Mouse (Mus musculus): ENCODE results near the gene P3h1. TPM values are rescaled to one million over a fixed set of nuclear protein-coding genes. Genes with fewer than 3 reads are reported as not detected.
A peak's percentile ranks its signal among the peaks of the same experiment; 100 is the strongest.

The P3h1 gene
- total and polyA plus RNA-seq, 3 experiments: 10.5 to 14.5 (median 10.8) TPM

DNA sequence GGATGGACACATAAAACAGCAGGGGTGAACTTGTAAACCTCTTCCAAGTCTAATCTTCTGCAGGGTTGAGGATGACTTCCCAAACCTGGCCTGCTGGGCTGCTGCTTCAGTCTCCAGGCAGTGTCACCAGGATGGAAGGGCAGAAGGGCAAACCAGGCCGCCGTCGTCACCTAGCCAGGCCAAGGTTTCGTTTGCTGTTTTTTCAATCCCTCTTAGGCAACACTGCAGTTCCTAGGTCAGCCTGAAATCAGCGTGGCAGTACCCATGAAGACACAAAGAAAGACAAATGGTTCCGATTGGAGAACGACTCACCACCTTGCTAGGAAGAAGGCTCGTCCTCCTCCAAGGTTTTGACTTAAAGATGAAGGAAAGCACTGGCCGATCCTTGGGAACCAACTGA, 7.0 kb upstream of the P3h1 start:
- H3K9ac ChIP-seq (ENCODE audit: low read depth, low read length): no peak overlapping the region
- TF ChIP-seq CTCF (IDR thresholded peaks at IDR 0.05) (no peak), EP300 (IDR thresholded peaks at IDR 0.05; ENCODE audit: insufficient read depth, low read depth, low read length) (no peak), POLR2A (IDR thresholded peaks at IDR 0.05; ENCODE audit: insufficient read depth, low read depth, low read length) (no peak)
- no peaks in the 10 kb centered on the region for H3K4me1 ChIP-seq (ENCODE audit: control insufficient read depth, insufficient read depth, low read length)
- no peak for DNase-seq
- intact Hi-C loops (cut with DNase I): no loop called here
- H3K4me3 ChIP-seq: no peak overlapping the region
- no peaks in the 10 kb centered on the region for H3K27me3 ChIP-seq (ENCODE audit: control insufficient read depth, insufficient read depth, low read length)
- WGBS: 91% methylated on average over 9 of the region's 9 CpGs
- H3K36me3 ChIP-seq (ENCODE audit: control insufficient read depth, insufficient read depth, low read length): no peaks in the 10 kb centered on the region
- no peaks in the 10 kb centered on the region for H3K79me2 ChIP-seq (replicated peaks; ENCODE audit: control insufficient read depth, insufficient read depth, low read length)
- no peak overlapping the region for H3K27ac ChIP-seq

DNA sequence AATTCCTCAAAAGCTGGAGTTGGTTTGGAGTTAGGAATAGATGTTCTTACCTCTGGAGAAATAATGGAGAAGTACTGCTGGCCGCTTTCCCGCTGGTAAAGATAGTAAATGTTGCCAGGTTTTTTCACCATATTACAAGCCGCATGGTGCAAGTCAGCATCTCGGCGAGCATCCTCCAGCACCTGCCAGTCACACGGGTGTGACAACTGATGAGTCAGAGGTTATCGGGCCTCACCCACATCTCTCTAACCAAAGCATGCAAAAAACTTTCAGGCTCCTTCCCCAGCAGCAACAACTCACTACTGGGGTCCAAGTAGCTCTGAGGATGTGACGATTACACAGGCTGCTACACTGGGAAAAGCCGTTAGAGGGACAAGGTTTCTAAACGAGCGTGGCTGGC, 6.0 kb upstream of the P3h1 start:
- Histone ChIP-seq H3K4me1 (ENCODE audit: control insufficient read depth, insufficient read depth, low read length) (no peaks in the 10 kb centered on the region), H3K36me3 (ENCODE audit: control insufficient read depth, insufficient read depth, low read length) (no peaks in the 10 kb centered on the region), H3K4me3 (no peak overlapping the region), H3K27me3 (ENCODE audit: control insufficient read depth, insufficient read depth, low read length) (no peaks in the 10 kb centered on the region), H3K27ac (no peak overlapping the region), H3K9ac (ENCODE audit: low read depth, low read length) (no peak overlapping the region), H3K79me2 (replicated peaks; ENCODE audit: control insufficient read depth, insufficient read depth, low read length) (no peaks in the 10 kb centered on the region)
- no peak for TF ChIP-seq POLR2A (IDR thresholded peaks at IDR 0.05; ENCODE audit: insufficient read depth, low read depth, low read length)
- no peak for TF ChIP-seq EP300 (IDR thresholded peaks at IDR 0.05; ENCODE audit: insufficient read depth, low read depth, low read length)
- no peak for TF ChIP-seq CTCF (IDR thresholded peaks at IDR 0.05)
- 91% methylated on average over 11 of the region's 11 CpGs for WGBS
- intact Hi-C loops (cut with DNase I): no loop called here
- no peak for DNase-seq

DNA sequence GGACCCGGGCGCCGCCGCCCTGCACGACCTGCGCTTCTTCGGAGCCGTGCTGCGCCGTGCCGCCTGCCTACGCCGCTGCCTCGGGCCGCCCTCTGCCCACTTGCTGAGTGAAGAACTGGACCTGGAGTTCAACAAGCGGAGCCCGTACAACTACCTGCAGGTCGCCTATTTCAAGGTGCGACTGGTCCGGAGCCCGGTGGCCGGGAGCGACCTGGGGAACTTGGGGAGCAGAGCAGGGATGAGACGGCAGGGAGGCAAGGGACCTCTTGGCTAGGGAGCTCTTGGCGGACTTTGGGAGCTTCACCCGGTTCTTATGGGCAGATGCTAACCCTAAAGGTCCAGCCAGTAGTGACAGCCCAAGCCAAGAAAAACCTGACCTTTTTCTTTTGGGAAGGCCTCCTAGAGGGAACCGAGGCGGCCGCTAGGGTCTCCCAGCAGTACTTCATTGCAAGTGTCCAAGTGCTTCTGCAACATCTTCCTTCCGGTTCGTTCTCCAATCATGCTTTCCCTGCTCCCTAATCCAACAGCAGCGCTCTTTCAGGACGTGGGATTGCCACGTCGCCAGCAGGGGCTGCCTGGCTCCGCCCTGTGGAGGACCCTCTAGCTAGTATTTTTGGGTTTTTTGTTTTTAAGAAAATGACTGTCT, 664 bp downstream of the P3h1 start:
- DNase-seq: peak; percentile 53 to 62
- whole genome bisulfite sequencing: 1% methylated on average over 36 of the region's 36 CpGs
- H3K9ac ChIP-seq (ENCODE audit: low read depth, low read length): peak overlapping the region; percentile 95
- H3K4me3 ChIP-seq: peak overlapping the region; percentile 98
- H3K27ac ChIP-seq: peak overlapping the region; percentile 77
- H3K36me3 ChIP-seq (ENCODE audit: control insufficient read depth, insufficient read depth, low read length): no peaks in the 10 kb centered on the region
- peaks cover 1% of the 10 kb centered on the region; the same call in 1 of the 2 replicates for H3K4me1 ChIP-seq (ENCODE audit: control insufficient read depth, insufficient read depth, low read length)
- no peaks in the 10 kb centered on the region for H3K27me3 ChIP-seq (ENCODE audit: control insufficient read depth, insufficient read depth, low read length)
- peaks cover 1% of the 10 kb centered on the region; the same call in 1 of the 2 replicates for H3K79me2 ChIP-seq (replicated peaks; ENCODE audit: control insufficient read depth, insufficient read depth, low read length)
- TF ChIP-seq POLR2A (IDR thresholded peaks at IDR 0.05; ENCODE audit: insufficient read depth, low read depth, low read length): 0 out of 2 replicates have a peak, but pooled peaks have one; percentile 39
- TF ChIP-seq CTCF (IDR thresholded peaks at IDR 0.05): peak; percentile 43
- no peak for TF ChIP-seq EP300 (IDR thresholded peaks at IDR 0.05; ENCODE audit: insufficient read depth, low read depth, low read length)
- intact Hi-C loops (cut with DNase I): no loop called here

DNA sequence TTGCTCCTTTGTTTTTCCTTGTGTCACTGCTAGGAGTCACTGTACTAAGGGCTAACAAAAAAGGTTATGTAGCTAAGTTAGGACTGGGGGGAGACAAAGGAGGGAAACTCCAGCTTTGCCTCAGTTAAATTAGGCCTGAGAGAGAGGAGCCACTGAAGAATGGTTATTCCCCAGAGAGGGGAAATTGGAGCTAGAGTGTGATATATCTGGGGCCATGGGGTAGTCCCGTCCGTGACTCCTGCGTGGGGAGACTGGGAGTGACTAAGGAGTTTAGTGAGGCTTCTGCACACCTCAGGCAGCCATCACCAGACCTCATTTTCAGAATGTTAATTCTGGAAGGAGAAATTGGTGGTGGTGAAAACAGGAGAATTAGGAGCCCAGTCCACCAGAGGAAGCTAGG, 1.6 kb downstream of the P3h1 start:
- no peak overlapping the region for H3K9ac ChIP-seq (ENCODE audit: low read depth, low read length)
- 68% methylated on average over 3 of the region's 3 CpGs for WGBS

DNA sequence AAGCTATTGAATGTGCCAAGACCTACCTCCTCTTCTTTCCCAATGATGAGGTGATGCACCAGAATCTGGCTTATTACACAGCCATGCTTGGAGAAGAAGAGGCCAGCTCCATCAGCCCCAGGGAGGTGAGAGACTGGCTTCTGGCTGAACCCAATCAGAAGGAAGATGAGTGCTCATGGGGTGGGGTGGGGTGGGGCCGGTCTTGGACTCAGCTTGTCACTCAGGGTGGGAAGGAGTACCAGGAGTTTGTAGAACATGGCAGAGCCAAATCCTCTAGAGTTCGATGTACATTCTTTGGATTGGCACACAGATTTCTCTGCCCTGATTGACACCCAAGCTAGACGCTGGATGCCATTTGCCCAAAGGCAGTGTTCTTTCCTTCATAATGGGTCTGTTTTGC, 5.9 kb downstream of the P3h1 start:
- Histone ChIP-seq H3K79me2 (replicated peaks; ENCODE audit: control insufficient read depth, insufficient read depth, low read length) (no peaks in the 10 kb centered on the region), H3K9ac (ENCODE audit: low read depth, low read length) (no peak overlapping the region), H3K4me3 (no peak overlapping the region), H3K27me3 (ENCODE audit: control insufficient read depth, insufficient read depth, low read length) (no peaks in the 10 kb centered on the region), H3K4me1 (ENCODE audit: control insufficient read depth, insufficient read depth, low read length) (no peaks in the 10 kb centered on the region; the same call in 1 of the 2 replicates), H3K36me3 (ENCODE audit: control insufficient read depth, insufficient read depth, low read length) (no peaks in the 10 kb centered on the region), H3K27ac (peak overlapping the region; percentile 28; the same call in 1 of the 2 replicates)
- no peak for DNase-seq
- TF ChIP-seq EP300 (IDR thresholded peaks at IDR 0.05; ENCODE audit: insufficient read depth, low read depth, low read length) (no peak), POLR2A (IDR thresholded peaks at IDR 0.05; ENCODE audit: insufficient read depth, low read depth, low read length) (no peak), CTCF (IDR thresholded peaks at IDR 0.05) (no peak)
- intact Hi-C loops (cut with DNase I): loop anchor here (2.0 kb wide), 1 partner anchor 100 kb away; no protein-coding TSS in a partner anchor
- WGBS: 75% methylated on average over 3 of the region's 3 CpGs

More for the DNA sequence above, 1.6 kb downstream of the P3h1 start:
- no peak for TF ChIP-seq EP300 (IDR thresholded peaks at IDR 0.05; ENCODE audit: insufficient read depth, low read depth, low read length)
- no peak for TF ChIP-seq POLR2A (IDR thresholded peaks at IDR 0.05; ENCODE audit: insufficient read depth, low read depth, low read length)
- no peak for TF ChIP-seq CTCF (IDR thresholded peaks at IDR 0.05)
- intact Hi-C loops (cut with DNase I): no loop called here
- no peak for DNase-seq
- H3K4me3 ChIP-seq: peak overlapping the region; percentile 98; the same call in 1 of the 2 replicates
- no peaks in the 10 kb centered on the region for H3K36me3 ChIP-seq (ENCODE audit: control insufficient read depth, insufficient read depth, low read length)
- no peaks in the 10 kb centered on the region for H3K27me3 ChIP-seq (ENCODE audit: control insufficient read depth, insufficient read depth, low read length)
- peaks cover 1% of the 10 kb centered on the region; the same call in 1 of the 2 replicates for H3K79me2 ChIP-seq (replicated peaks; ENCODE audit: control insufficient read depth, insufficient read depth, low read length)
- H3K4me1 ChIP-seq (ENCODE audit: control insufficient read depth, insufficient read depth, low read length): peaks cover 1% of the 10 kb centered on the region; the same call in 1 of the 2 replicates
- H3K27ac ChIP-seq: no peak overlapping the region

DNA sequence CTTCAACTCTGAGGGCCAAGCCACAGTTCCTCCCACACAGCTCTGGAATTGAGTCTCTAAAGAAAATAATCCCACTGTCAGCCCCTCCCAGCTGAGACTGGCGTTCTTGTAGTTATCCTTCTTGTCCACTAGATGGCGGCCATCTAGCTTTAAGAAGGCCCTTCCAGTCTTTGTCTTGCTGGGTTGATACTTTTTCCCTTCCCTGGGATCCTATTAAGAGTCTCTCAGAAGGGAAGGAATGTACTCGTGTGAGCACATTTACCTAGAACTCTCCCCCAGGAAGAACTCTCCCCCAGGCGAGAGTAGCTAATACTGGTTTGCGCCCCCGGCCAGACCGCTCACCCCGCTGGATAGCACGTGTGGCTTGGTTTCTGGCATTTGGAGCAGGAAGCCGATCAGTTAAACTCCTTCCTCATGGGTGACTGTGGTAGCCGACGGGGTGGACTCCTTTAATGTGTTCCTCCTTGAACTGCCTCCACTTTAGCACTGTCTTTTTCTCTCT, 6.5 kb downstream of the P3h1 start:
- Histone ChIP-seq H3K4me1 (ENCODE audit: control insufficient read depth, insufficient read depth, low read length) (no peaks in the 10 kb centered on the region; the same call in 1 of the 2 replicates), H3K36me3 (ENCODE audit: control insufficient read depth, insufficient read depth, low read length) (no peaks in the 10 kb centered on the region), H3K27me3 (ENCODE audit: control insufficient read depth, insufficient read depth, low read length) (no peaks in the 10 kb centered on the region), H3K79me2 (replicated peaks; ENCODE audit: control insufficient read depth, insufficient read depth, low read length) (no peaks in the 10 kb centered on the region), H3K27ac (no peak overlapping the region; the same call in 1 of the 2 replicates), H3K4me3 (no peak overlapping the region), H3K9ac (ENCODE audit: low read depth, low read length) (peak overlapping the region; percentile 62)
- WGBS: 24% methylated on average over 12 of the region's 12 CpGs
- peak; percentile 40 to 48 for DNase-seq
- intact Hi-C loops (cut with DNase I): loop anchor here (2.0 kb wide), 1 partner anchor 100 kb away; no protein-coding TSS in a partner anchor
- TF ChIP-seq EP300 (IDR thresholded peaks at IDR 0.05; ENCODE audit: insufficient read depth, low read depth, low read length) (no peak), POLR2A (IDR thresholded peaks at IDR 0.05; ENCODE audit: insufficient read depth, low read depth, low read length) (no peak), CTCF (IDR thresholded peaks at IDR 0.05) (peak; percentile 96)

Measured in heart, adult 2 months (tissue).